In genomic region chr9:114098716-114099302, GRCm38 (mm10) we compare ENCODE assay signal across 19 mouse cellular contexts. TPM values are rescaled to one million over a fixed set of nuclear protein-coding genes. Genes with fewer than 3 reads are reported as not detected.
A peak's percentile ranks its signal among the peaks of the same experiment; 100 is the strongest.
DNase-seq lines count a peak whose midpoint lies in the region; ATAC-seq lines count a peak whose summit lies in the region.
"Had no signal": no experiment of that assay in that cellular context is flagged by ENCODE, and none has a peak within 500 bp of the region (broad histone marks: within the 10 kb centered on the region; RNA-seq: fewer than 3 reads in every experiment).

No protein-coding gene starts in this region.

- peak; percentile 70 for ATAC-seq in liver, embryonic 11.5 days (replicated peaks; ENCODE audit: low FRiP score)
- peak; percentile 62 for ATAC-seq in granulocyte monocyte progenitor cell, adult 5-6 weeks (replicated peaks; ENCODE audit: poor library complexity, severe bottlenecking)
- ATAC-seq: forebrain, embryonic 15.5 days had no signal

- no peaks in the 10 kb centered on the region for H3K27me3 ChIP-seq in liver, embryonic 11.5 days (replicated peaks; ENCODE audit: control insufficient read depth, insufficient read depth, low read length)
- peaks cover 19% of the 10 kb centered on the region for H3K27me3 ChIP-seq in megakaryocyte, embryonic 14.5 days (replicated peaks)
- H3K27me3 ChIP-seq: CH12.LX; embryonic facial prominence, embryonic 12.5 days; forebrain, embryonic 15.5 days; hindbrain, embryonic 15.5 days had no signal

- H3K27ac ChIP-seq in liver, embryonic 11.5 days (ENCODE audit: low read depth, low read length): no peak overlapping the region
- H3K27ac ChIP-seq: embryonic facial prominence, embryonic 12.5 days; forebrain, embryonic 15.5 days; heart, adult 2 months; hindbrain, embryonic 15.5 days had no signal

- no peak overlapping the region for H3K9ac ChIP-seq in liver, embryonic 11.5 days (ENCODE audit: low read depth, low read length)
- H3K9ac ChIP-seq: embryonic facial prominence, embryonic 12.5 days; forebrain, embryonic 15.5 days; hindbrain, embryonic 15.5 days had no signal

- H3K9me3 ChIP-seq in liver, embryonic 11.5 days (ENCODE audit: control insufficient read depth, low read length): no peaks in the 10 kb centered on the region
- peaks cover 28% of the 10 kb centered on the region for H3K9me3 ChIP-seq in megakaryocyte, embryonic 14.5 days
- H3K9me3 ChIP-seq: embryonic facial prominence, embryonic 12.5 days; forebrain, embryonic 15.5 days; hindbrain, embryonic 15.5 days had no signal

- no peak for DNase-seq in liver, embryonic 11.5 days (ENCODE audit: low spot score)
- no peak for DNase-seq in liver
- no peak for DNase-seq in lung, adult 18-20 months
- no peak for DNase-seq in adrenal gland, adult (ENCODE audit: inconsistent age in 2 of 2, low spot score in 1 of 2)
- DNase-seq in adipocyte (ENCODE audit: low spot score): no peak
- DNase-seq: adrenal gland, postnatal 10 days; cerebellum, adult 11 months; cerebellum, adult 8-10 months; cerebellum, postnatal 14 days; gastrocnemius, postnatal 36 days; heart, adult 2 months had no signal

- WGBS in liver, embryonic 11.5 days: 31% methylated on average over 9 of the region's 9 CpGs

- peaks cover 10% of the 10 kb centered on the region for H3K4me1 ChIP-seq in liver, embryonic 11.5 days (replicated peaks; ENCODE audit: control insufficient read depth, insufficient read depth, low read length)
- peaks cover 19% of the 10 kb centered on the region for H3K4me1 ChIP-seq in megakaryocyte, embryonic 14.5 days
- H3K4me1 ChIP-seq: embryonic facial prominence, embryonic 12.5 days; forebrain, embryonic 15.5 days; hindbrain, embryonic 15.5 days had no signal

- no peaks in the 10 kb centered on the region for H3K36me3 ChIP-seq in liver, embryonic 11.5 days (ENCODE audit: control insufficient read depth, insufficient read depth, low read length)
- H3K36me3 ChIP-seq in megakaryocyte, embryonic 14.5 days (replicated peaks; ENCODE audit: low read length): no peaks in the 10 kb centered on the region
- H3K36me3 ChIP-seq: embryonic facial prominence, embryonic 12.5 days; forebrain, embryonic 15.5 days; hindbrain, embryonic 15.5 days had no signal

- H3K4me2 ChIP-seq in liver, embryonic 11.5 days: no peak overlapping the region
- H3K4me2 ChIP-seq: embryonic facial prominence, embryonic 12.5 days; forebrain, embryonic 15.5 days; heart, embryonic 11.5 days; hindbrain, embryonic 15.5 days had no signal

- no peak overlapping the region for H3K4me3 ChIP-seq in liver, embryonic 11.5 days (ENCODE audit: low read depth, low read length)
- peak overlapping the region; percentile 8 for H3K4me3 ChIP-seq in megakaryocyte, embryonic 14.5 days (replicated peaks)
- H3K4me3 ChIP-seq: embryonic facial prominence, embryonic 12.5 days; forebrain, embryonic 15.5 days; heart, adult 2 months; hindbrain, embryonic 15.5 days had no signal

RNA-seq across cellular contexts. Expression of gene Susd5, which starts 41.9 kb away (rescaled TPM):
- polyA plus RNA-seq in liver, embryonic 11.5 days (2014; fragmentation: Nextera tagmentation; extraction: Ambion mirVana): 0.04 and 0.21 TPM in 2 replicates
- not detected in 2 replicates for total RNA-seq in granulocyte monocyte progenitor cell, adult 5-6 weeks (2014; fragmentation: Nextera tagmentation)
- not detected in 2 replicates for total RNA-seq in granulocyte monocyte progenitor cell, adult 5-6 weeks (2017)
- 0.66 TPM in 1 of 2 replicates, not detected in the other for polyA plus RNA-seq in megakaryocyte, embryonic 14.5 days (2012; ENCODE audit: insufficient read depth, low replicate concordance)
- total RNA-seq: CH12.LX had no signal
- polyA plus RNA-seq: forebrain, embryonic 11.5 days; forebrain, embryonic 15.5 days had no signal

RNA-seq across cellular contexts. Expression of gene Fbxl2, which starts 52.8 kb away (rescaled TPM):
- 1.8 and 2.0 TPM in 2 replicates for polyA plus RNA-seq in liver, embryonic 11.5 days (2014; fragmentation: Nextera tagmentation; extraction: Ambion mirVana)
- 0.75 and 6.0 TPM in 2 replicates for total RNA-seq in granulocyte monocyte progenitor cell, adult 5-6 weeks (2014; fragmentation: Nextera tagmentation)
- total RNA-seq in granulocyte monocyte progenitor cell, adult 5-6 weeks (2017): 0.39 and 0.98 TPM in 2 replicates
- polyA plus RNA-seq in megakaryocyte, embryonic 14.5 days (2012; ENCODE audit: insufficient read depth, low replicate concordance): 0.70 and 1.8 TPM in 2 replicates
